Mouse (Mus musculus) heart, adult 2 months (tissue): ENCODE data around the gene Nbea. TPM values are rescaled to one million over a fixed set of nuclear protein-coding genes. Genes with fewer than 3 reads are reported as not detected.

Source experiments
- DNase-seq, 2 experiments: peaks; one replicate each; pipeline ENCODE4 v3.0.0; 2021
- H3K27ac ChIP-seq: fragments of 200-600 bp; 2 replicates; pipeline ENCODE4 v1.8.1; 2022
- H3K27me3 ChIP-seq: fragments of 200-500 bp; 2 replicates; pipeline ENCODE4 v1.6.1; 2012; ENCODE audit warnings: mild to moderate bottlenecking, low read length, inconsistent platforms, mixed read lengths; ENCODE audit not compliant: control insufficient read depth, insufficient read depth
- H3K36me3 ChIP-seq: fragments of 200-500 bp; 2 replicates; pipeline ENCODE4 v1.6.1; 2012; ENCODE audit warnings: low read length, inconsistent platforms; ENCODE audit not compliant: control insufficient read depth, insufficient read depth
- H3K4me1 ChIP-seq: fragments of 200-500 bp; 2 replicates; pipeline ENCODE4 v1.6.1; 2011; ENCODE audit warnings: low read length; ENCODE audit not compliant: control insufficient read depth, insufficient read depth
- H3K4me3 ChIP-seq: fragments of 200-600 bp; 2 replicates; pipeline ENCODE4 v1.8.1; 2022
- H3K79me2 ChIP-seq: fragments of 200-500 bp; replicated peaks from 2 replicates; pipeline ENCODE4 v1.6.1; 2012; ENCODE audit warnings: mild to moderate bottlenecking, inconsistent platforms, low read length, moderate library complexity, mixed read lengths; ENCODE audit not compliant: control insufficient read depth, insufficient read depth
- H3K9ac ChIP-seq: fragments of 200-500 bp; 2 replicates; pipeline ENCODE4 v1.6.1; 2012; ENCODE audit warnings: low read depth, mild to moderate bottlenecking, control low read depth, inconsistent platforms, low read length, mixed read lengths
- CTCF ChIP-seq: fragments of 200-600 bp; IDR thresholded peaks from 2 replicates; pipeline ENCODE4 v1.8.1; 2022; ENCODE audit warnings: antibody characterized with exemption, mild to moderate bottlenecking, moderate library complexity
- EP300 ChIP-seq: fragments of 200-500 bp; IDR thresholded peaks from 2 replicates; pipeline ENCODE4 v1.6.1; 2011; ENCODE audit warnings: low read depth, low read length, control low read depth; ENCODE audit not compliant: insufficient read depth
- POLR2A ChIP-seq: fragments of 200-500 bp; IDR thresholded peaks from 2 replicates; pipeline ENCODE4 v1.6.1; 2011; ENCODE audit warnings: mild to moderate bottlenecking, low read depth, low read length, control low read depth; ENCODE audit not compliant: insufficient read depth
- WGBS: fragments of 180-500 bp; shearing (Covaris S2); methylation state at CpG from one replicate; pipeline ENCODE4 v1.1.7; 2018; 5-methylcytosine and 5-hydroxymethylcytosine counted together
- intact Hi-C: fragments of 180-260 bp; cut with DNase I; formaldehyde crosslinking; loops from one replicate; pipeline ENCODE4 v1.15.1; 2025
- polyA plus RNA-seq: library from polyadenylated mRNA; depleted of rRNA; stranded (reverse); fragments of >200 nt; gene quantifications from 2 replicates; pipeline ENCODE4 v1.2.3, GENCODE M21; 2012
- total RNA-seq, 2 experiments: library from RNA; stranded (reverse); gene quantifications; 2 replicates each; pipeline ENCODE4 v1.2.3; 2021

Nbea gene
- total and polyA plus RNA-seq, 3 experiments: 6.2 to 12.4 (median 11.9) TPM

DNA sequence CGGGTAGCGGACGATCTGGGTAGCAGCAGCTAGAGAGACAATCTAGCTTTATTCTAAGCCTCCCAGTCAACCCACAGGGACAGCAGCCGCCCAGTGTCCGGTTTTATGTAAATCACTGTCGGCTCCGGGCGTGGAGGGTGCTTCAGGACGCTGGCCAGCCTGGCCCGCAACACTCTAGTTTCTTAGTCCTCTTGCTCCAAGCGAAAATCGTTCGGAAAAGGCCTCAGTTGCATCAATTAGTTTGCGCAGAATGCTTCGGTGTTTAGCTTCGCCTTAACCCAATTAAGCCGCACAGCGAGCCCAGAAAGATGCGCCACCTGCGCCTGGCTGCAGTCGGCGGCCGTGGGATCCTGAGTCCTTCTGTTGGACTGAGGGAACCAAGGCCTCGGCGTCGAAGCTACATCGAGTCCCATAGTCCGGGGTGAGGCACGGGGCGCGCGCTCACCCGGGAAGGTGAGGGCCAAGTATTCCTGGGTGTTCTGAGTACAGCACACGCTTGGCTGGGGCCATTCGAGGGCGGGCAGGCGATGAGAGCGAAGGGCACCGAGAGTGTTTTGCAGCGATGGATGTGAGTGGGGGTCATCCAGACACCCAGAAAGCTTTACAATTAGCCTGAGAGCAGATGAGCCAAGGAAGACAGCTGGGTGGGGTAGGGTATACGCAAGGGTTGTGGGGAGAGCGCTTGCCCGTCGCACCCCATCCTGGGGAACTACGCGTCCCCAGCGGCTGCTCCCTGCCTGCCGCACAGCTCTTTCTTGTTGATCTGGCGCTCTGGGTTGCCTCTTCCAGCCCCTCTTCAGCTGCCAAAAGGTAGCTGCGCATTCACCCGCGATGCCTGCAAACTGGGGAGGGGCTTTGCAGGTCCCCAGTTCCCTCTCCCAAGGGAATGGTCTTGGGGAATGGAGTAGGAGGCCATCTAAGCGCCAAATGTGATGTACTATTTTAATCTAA, 403.1 kb downstream of the Nbea start:
- peak; percentile 18 to 36 for DNase-seq
- Histone ChIP-seq H3K79me2 (no peaks in the 10 kb centered on the region), H3K36me3 (no peaks in the 10 kb centered on the region), H3K9ac (no peak overlapping the region), H3K4me3 (peak overlapping the region; percentile 18; the same call in 1 of the 2 replicates), H3K27me3 (peaks cover 2% of the 10 kb centered on the region; the same call in 1 of the 2 replicates), H3K27ac (no peak overlapping the region), H3K4me1 (no peaks in the 10 kb centered on the region; the same call in 1 of the 2 replicates)
- WGBS: 49% methylated on average over 53 of the region's 53 CpGs
- intact Hi-C loops: loop anchor here (10.0 kb wide), 2 partner anchors 256 to 406 kb away; no protein-coding TSS in a partner anchor
- TF ChIP-seq POLR2A (no peak), EP300 (no peak), CTCF (no peak)

DNA sequence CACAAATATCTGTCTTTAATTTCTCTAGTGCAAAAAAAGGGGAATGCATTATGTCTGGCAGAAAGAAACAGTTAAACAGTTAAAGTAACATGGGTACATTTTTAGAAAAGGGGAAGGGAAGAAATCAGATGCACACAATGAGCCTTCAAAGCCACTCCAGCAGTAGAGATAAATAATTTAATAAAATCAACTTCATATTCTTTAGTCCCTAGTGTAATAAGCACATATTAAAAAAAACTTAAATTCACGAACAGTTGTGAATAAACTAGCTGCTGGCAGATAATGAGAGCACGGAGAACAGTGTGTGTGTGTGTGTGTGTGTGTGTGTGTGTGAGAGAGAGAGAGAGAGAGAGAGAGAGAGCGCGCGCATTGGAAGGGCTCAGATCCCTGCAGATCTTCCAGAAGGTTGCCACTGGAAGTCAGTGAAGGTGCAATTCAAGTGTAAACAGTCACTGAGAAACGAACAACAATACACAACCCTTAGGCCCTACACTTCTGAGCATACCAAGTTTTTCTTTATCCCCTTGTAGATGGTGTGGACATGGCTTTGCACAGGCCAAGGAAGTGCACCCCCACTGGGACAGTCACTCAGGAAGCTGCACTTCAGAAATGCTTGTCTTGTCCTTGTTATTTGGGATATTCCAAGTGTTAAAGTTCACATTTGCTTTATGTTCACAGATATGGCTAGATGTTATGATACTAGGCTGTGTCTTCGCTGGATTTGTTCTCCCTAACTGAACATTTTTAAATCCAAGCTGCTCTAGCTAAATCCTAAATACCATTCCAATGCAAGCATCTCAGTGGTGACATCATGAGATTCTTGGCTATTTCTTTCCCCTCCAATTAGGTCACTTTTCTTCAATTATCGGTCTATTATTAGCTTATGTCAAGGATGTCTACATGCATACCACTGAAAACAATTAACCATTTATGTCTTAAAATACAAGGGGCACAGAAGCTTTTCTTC, 404.5 kb downstream of the Nbea start:
- no peaks in the 10 kb centered on the region for H3K36me3 ChIP-seq
- intact Hi-C loops: no loop called here
- no peak overlapping the region for H3K27ac ChIP-seq
- H3K4me1 ChIP-seq: no peaks in the 10 kb centered on the region
- H3K4me3 ChIP-seq: no peak overlapping the region
- H3K9ac ChIP-seq: no peak overlapping the region
- H3K27me3 ChIP-seq: peaks cover 2% of the 10 kb centered on the region; the same call in 1 of the 2 replicates
- TF ChIP-seq EP300 (no peak), POLR2A (no peak), CTCF (no peak)
- DNase-seq: no peak
- no peaks in the 10 kb centered on the region for H3K79me2 ChIP-seq
- WGBS: 86% methylated on average over 8 of the region's 8 CpGs

DNA sequence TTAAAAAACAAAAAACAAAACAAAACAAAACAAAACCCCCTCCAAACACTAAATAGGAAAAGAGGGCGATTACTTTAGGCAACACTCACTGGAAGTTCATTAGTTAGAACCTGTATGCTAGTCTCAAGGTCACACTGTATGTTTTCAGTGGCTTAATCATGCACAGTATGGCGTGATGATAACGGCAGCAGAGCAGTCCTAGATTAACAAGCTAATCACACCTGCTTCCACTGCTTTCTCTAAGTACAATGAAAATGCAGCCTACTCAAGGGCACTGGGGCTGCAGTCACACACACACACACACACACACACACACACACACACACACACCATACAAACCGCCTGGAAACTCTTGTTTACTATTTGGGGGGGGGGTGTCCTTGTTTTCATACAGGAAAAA, 406.0 kb downstream of the Nbea start:
- intact Hi-C loops: no loop called here
- Histone ChIP-seq H3K79me2 (no peaks in the 10 kb centered on the region), H3K4me1 (no peaks in the 10 kb centered on the region), H3K4me3 (no peak overlapping the region), H3K36me3 (no peaks in the 10 kb centered on the region), H3K27me3 (peaks cover 2% of the 10 kb centered on the region; the same call in 1 of the 2 replicates), H3K27ac (no peak overlapping the region), H3K9ac (no peak overlapping the region)
- WGBS: 83% methylated on average over 4 of the region's 4 CpGs
- no peak for DNase-seq
- TF ChIP-seq CTCF: no peak
- no peak for TF ChIP-seq EP300
- TF ChIP-seq POLR2A: no peak

DNA sequence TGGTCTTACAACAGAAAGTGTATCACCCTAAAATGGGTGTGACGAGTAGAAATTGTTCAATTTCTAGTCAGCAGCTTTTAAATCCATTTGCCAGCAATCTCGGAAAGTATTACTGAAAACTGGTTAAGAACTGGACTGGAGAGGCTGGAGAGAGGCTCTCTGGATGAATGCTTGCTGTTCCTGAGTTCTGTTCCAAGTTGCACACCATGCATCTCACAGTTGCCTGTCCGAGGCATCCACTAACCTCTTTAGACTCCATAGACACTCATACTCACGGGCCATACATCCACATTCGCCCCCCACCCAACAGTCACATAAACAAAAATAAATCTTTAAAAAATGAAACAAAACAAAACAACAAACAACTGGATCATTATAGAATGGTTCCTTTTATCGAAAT, 407.7 kb downstream of the Nbea start:
- Histone ChIP-seq H3K27me3 (no peaks in the 10 kb centered on the region; the same call in 1 of the 2 replicates), H3K4me1 (no peaks in the 10 kb centered on the region), H3K79me2 (no peaks in the 10 kb centered on the region), H3K36me3 (no peaks in the 10 kb centered on the region), H3K27ac (no peak overlapping the region), H3K4me3 (no peak overlapping the region), H3K9ac (no peak overlapping the region)
- DNase-seq: no peak
- TF ChIP-seq CTCF: no peak
- no peak for TF ChIP-seq EP300
- TF ChIP-seq POLR2A: no peak
- intact Hi-C loops: no loop called here
- 94% methylated on average over 6 of the region's 6 CpGs for WGBS

DNA sequence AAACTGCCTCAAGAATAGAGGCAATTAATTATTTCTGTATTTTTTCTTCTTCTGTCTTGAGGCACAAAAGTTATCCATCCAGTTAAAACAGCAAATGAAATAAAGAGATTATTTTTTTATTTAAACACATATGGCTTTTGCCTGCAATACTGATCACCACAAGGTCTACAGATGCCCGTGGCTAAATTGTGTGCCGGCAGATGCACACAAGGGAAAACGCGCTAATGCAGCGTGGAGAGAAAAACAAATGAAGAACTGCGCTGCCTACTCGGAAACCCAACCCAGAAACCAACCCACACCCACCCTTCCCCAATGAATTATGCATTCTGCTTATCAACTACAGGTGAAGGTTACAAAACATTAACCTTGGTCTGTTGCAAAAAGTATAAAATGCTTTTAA, 408.3 kb downstream of the Nbea start:
- no peak for DNase-seq
- H3K9ac ChIP-seq: no peak overlapping the region
- WGBS: 94% methylated on average over 7 of the region's 7 CpGs
- no peaks in the 10 kb centered on the region for H3K79me2 ChIP-seq
- no peaks in the 10 kb centered on the region for H3K36me3 ChIP-seq
- no peak for TF ChIP-seq POLR2A
- no peak for TF ChIP-seq EP300
- TF ChIP-seq CTCF: no peak
- no peak overlapping the region for H3K27ac ChIP-seq
- intact Hi-C loops: no loop called here
- no peak overlapping the region for H3K4me3 ChIP-seq
- no peaks in the 10 kb centered on the region for H3K4me1 ChIP-seq
- no peaks in the 10 kb centered on the region for H3K27me3 ChIP-seq
